Mouse (Mus musculus) myocyte (in vitro differentiated cells): ENCODE measurements around the gene Anapc2. TPM values are rescaled to one million over a fixed set of nuclear protein-coding genes. Genes with fewer than 3 reads are reported as not detected.

Experiments
- H3K27me3 ChIP-seq: one replicate; pipeline ENCODE4 v1.6.1; 2011; ENCODE audit not compliant: control insufficient read depth, insufficient read depth, insufficient read length
- H3K36me3 ChIP-seq: one replicate; pipeline ENCODE4 v1.6.1; 2011; ENCODE audit not compliant: control insufficient read depth, insufficient read depth
- H3K4me2 ChIP-seq: one replicate; pipeline ENCODE4 v1.6.1; 2011; ENCODE audit warnings: low read depth, control low read depth
- H3K4me3 ChIP-seq: one replicate; pipeline ENCODE4 v1.5.1; 2011; ENCODE audit warnings: mild to moderate bottlenecking, control low read depth, moderate library complexity
- H3K79me2 ChIP-seq: one replicate; pipeline ENCODE4 v1.6.1; 2011; ENCODE audit not compliant: control insufficient read depth, insufficient read depth
- H3ac ChIP-seq: one replicate; pipeline ENCODE4 v1.6.1; 2011; ENCODE audit not compliant: control insufficient read depth, insufficient read length
- CEBPB ChIP-seq: IDR thresholded peaks from 2 replicates; pipeline ENCODE4 v1.6.1; 2011; ENCODE audit warnings: mild to moderate bottlenecking, moderate library complexity; ENCODE audit not compliant: poor library complexity, insufficient read depth, severe bottlenecking
- E2F4 ChIP-seq: IDR thresholded peaks from one replicate; pipeline ENCODE4 v1.6.1; 2011; ENCODE audit warnings: mild to moderate bottlenecking, control low read depth, moderate library complexity; ENCODE audit not compliant: insufficient read depth
- MAX ChIP-seq: IDR thresholded peaks from one replicate; pipeline ENCODE4 v1.6.1; 2011; ENCODE audit warnings: low read depth, mild to moderate bottlenecking, control low read depth
- MYOD1 ChIP-seq, 3 experiments: IDR thresholded peaks; one replicate each; pipeline ENCODE4 v1.6.1; 2011; ENCODE audit warnings: control low read depth in 2 of 3, low read depth in 2 of 3, mild to moderate bottlenecking in 2 of 3, moderate library complexity in 1 of 3; ENCODE audit not compliant: insufficient read length in 2 of 3, control insufficient read depth in 1 of 3
- MYOG ChIP-seq, 3 experiments: IDR thresholded peaks; one replicate each; pipeline ENCODE4 v1.6.1; 2011; ENCODE audit warnings: control low read depth in 2 of 3, low read depth in 2 of 3, mild to moderate bottlenecking in 2 of 3; ENCODE audit not compliant: insufficient read length in 2 of 3, control insufficient read depth in 1 of 3, insufficient read depth in 1 of 3
- POLR2A ChIP-seq: IDR thresholded peaks from one replicate; pipeline ENCODE4 v1.6.1; 2011; ENCODE audit warnings: low read depth, mild to moderate bottlenecking, control low read depth, moderate library complexity; ENCODE audit not compliant: insufficient read length
- POLR2AphosphoS2 ChIP-seq: IDR thresholded peaks from one replicate; pipeline ENCODE4 v1.6.1; 2011; ENCODE audit warnings: low read depth, control low read depth; ENCODE audit not compliant: insufficient read length
- REST ChIP-seq: IDR thresholded peaks from one replicate; pipeline ENCODE4 v1.6.1; 2011; ENCODE audit warnings: mild to moderate bottlenecking, control low read depth, moderate library complexity; ENCODE audit not compliant: insufficient read depth, insufficient read length
- SRF ChIP-seq: IDR thresholded peaks from one replicate; pipeline ENCODE4 v1.6.1; 2011; ENCODE audit warnings: low read depth; ENCODE audit not compliant: control insufficient read depth, insufficient read length
- TCF12 ChIP-seq: IDR thresholded peaks from one replicate; pipeline ENCODE4 v1.6.1; 2011; ENCODE audit warnings: mild to moderate bottlenecking, control low read depth; ENCODE audit not compliant: poor library complexity, insufficient read depth, severe bottlenecking
- TCF3 ChIP-seq: IDR thresholded peaks from one replicate; pipeline ENCODE4 v1.6.1; 2011; ENCODE audit warnings: low read depth, control low read depth; ENCODE audit not compliant: insufficient read length
- USF1 ChIP-seq: IDR thresholded peaks from one replicate; pipeline ENCODE4 v1.6.1; 2011; ENCODE audit warnings: low read depth, mild to moderate bottlenecking, control low read depth, moderate library complexity
- polyA plus RNA-seq: library from polyadenylated mRNA; unstranded; fragments of >200 nt; fragmentation: generic; extraction: Trizol; gene quantifications from one replicate; pipeline ENCODE4 v1.2.1, GENCODE M21; 2012; ENCODE audit warnings: missing spikeins

Anapc2 gene
- polyA plus RNA-seq, 1 experiment = 97.9 TPM

DNA sequence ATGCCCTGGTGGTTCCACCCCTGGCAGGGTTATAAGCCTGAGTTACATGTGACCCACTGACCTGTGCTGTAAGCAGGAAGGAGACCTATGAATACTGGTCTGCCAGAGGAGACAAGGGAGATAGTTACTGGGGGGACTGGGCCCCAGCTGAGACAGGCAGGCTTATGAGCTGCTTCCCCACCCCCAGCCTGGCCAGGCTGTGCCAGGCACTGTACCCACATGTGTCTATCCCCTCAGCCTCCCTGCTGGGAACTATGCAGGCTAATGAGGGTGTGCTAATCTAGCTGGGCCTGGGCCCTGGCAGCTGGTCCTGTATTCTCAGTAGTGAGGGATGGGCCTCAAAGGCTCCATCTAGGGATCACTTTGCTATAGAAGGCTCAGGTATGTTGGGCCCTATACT lies 5.0 kb upstream of the Anapc2 start:
- Histone ChIP-seq H3K4me2 (peak overlapping the region; percentile 21), H3ac (no peak overlapping the region), H3K36me3 (no peaks in the 10 kb centered on the region), H3K27me3 (no peaks in the 10 kb centered on the region), H3K79me2 (peaks cover 18% of the 10 kb centered on the region), H3K4me3 (peak overlapping the region; percentile 28)
- TF ChIP-seq E2F4 (no peak), MYOD1 (IDR thresholded peaks at IDR 0.05; ENCODE audit: control insufficient read depth in 1 of 3, insufficient read length in 2 of 3, low read depth in 2 of 3) (peak in 1 of 3 experiments; percentile 42), MYOG (IDR thresholded peaks at IDR 0.05; ENCODE audit: control insufficient read depth in 1 of 3, insufficient read depth in 1 of 3, insufficient read length in 2 of 3, low read depth in 2 of 3) (peak in 1 of 3 experiments; percentile 60), TCF3 (no peak)

GRCm38 (mm10) chr2:25267746-25268309 lies 4.5 kb upstream of the Anapc2 start:
- Histone ChIP-seq H3ac (no peak overlapping the region), H3K4me2 (peak overlapping the region; percentile 5), H3K79me2 (peaks cover 23% of the 10 kb centered on the region), H3K4me3 (no peak overlapping the region), H3K36me3 (no peaks in the 10 kb centered on the region), H3K27me3 (no peaks in the 10 kb centered on the region)
- no peak for TF ChIP-seq CEBPB
- no peak for TF ChIP-seq TCF3
- TF ChIP-seq E2F4 = no peak
- TF ChIP-seq POLR2AphosphoS2 = no peak
- no peak for TF ChIP-seq SRF
- no peak for TF ChIP-seq USF1
- no peak for TF ChIP-seq MYOG (IDR thresholded peaks at IDR 0.05; ENCODE audit: control insufficient read depth in 1 of 3, insufficient read depth in 1 of 3, insufficient read length in 2 of 3, low read depth in 2 of 3)
- TF ChIP-seq POLR2A = no peak
- no peak for TF ChIP-seq REST
- no peak for TF ChIP-seq MYOD1 (IDR thresholded peaks at IDR 0.05; ENCODE audit: control insufficient read depth in 1 of 3, insufficient read length in 2 of 3, low read depth in 2 of 3)
- TF ChIP-seq TCF12 = no peak
- no peak for TF ChIP-seq MAX

- H3K36me3 ChIP-seq = peaks cover 12% of the 10 kb centered on the region
- H3K4me3 ChIP-seq = peak overlapping the region; percentile 90
- no peak for TF ChIP-seq POLR2A
- TF ChIP-seq E2F4 = no peak
- TF ChIP-seq CEBPB = no peak
- TF ChIP-seq MYOG (IDR thresholded peaks at IDR 0.05; ENCODE audit: control insufficient read depth in 1 of 3, insufficient read depth in 1 of 3, insufficient read length in 2 of 3, low read depth in 2 of 3) = no peak
- peak overlapping the region; percentile 81 for H3K4me2 ChIP-seq
- H3K27me3 ChIP-seq = no peaks in the 10 kb centered on the region
- peaks cover 45% of the 10 kb centered on the region for H3K79me2 ChIP-seq
- H3ac ChIP-seq = peak overlapping the region; percentile 52
Measured at GRCm38 (mm10) chr2:25272515-25272914, 237 bp downstream of the Anapc2 start.

DNA sequence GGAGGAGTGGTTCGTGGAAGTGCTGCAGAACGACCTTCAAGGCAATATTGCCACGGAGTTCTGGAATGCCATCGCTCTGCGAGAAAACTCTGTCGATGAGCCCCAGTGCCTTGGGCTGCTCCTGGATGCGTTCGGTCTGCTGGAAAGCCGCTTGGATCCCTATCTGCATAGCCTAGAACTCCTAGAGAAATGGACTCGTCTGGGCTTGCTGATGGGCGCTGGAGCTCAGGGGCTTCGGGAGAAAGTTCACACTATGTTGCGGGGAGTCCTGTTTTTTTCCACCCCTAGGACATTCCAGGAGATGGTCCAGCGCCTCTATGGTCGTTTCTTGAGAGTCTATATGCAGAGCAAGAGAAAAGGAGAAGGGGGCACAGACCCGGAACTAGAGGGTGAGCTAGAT lies 732 bp downstream of the Anapc2 start:
- peak overlapping the region; percentile 52 for H3ac ChIP-seq
- TF ChIP-seq TCF3 = no peak
- TF ChIP-seq E2F4 = no peak
- TF ChIP-seq POLR2AphosphoS2 = no peak
- TF ChIP-seq SRF = no peak
- TF ChIP-seq REST = no peak
- TF ChIP-seq CEBPB = no peak
- TF ChIP-seq POLR2A = no peak
- no peak for TF ChIP-seq MAX
- no peak for TF ChIP-seq USF1
- TF ChIP-seq MYOG (IDR thresholded peaks at IDR 0.05; ENCODE audit: control insufficient read depth in 1 of 3, insufficient read depth in 1 of 3, insufficient read length in 2 of 3, low read depth in 2 of 3) = no peak
- no peak for TF ChIP-seq MYOD1 (IDR thresholded peaks at IDR 0.05; ENCODE audit: control insufficient read depth in 1 of 3, insufficient read length in 2 of 3, low read depth in 2 of 3)
- TF ChIP-seq TCF12 = no peak
- H3K4me3 ChIP-seq = peak overlapping the region; percentile 90
- peaks cover 17% of the 10 kb centered on the region for H3K36me3 ChIP-seq
- H3K27me3 ChIP-seq = no peaks in the 10 kb centered on the region
- peak overlapping the region; percentile 81 for H3K4me2 ChIP-seq
- peaks cover 45% of the 10 kb centered on the region for H3K79me2 ChIP-seq

DNA sequence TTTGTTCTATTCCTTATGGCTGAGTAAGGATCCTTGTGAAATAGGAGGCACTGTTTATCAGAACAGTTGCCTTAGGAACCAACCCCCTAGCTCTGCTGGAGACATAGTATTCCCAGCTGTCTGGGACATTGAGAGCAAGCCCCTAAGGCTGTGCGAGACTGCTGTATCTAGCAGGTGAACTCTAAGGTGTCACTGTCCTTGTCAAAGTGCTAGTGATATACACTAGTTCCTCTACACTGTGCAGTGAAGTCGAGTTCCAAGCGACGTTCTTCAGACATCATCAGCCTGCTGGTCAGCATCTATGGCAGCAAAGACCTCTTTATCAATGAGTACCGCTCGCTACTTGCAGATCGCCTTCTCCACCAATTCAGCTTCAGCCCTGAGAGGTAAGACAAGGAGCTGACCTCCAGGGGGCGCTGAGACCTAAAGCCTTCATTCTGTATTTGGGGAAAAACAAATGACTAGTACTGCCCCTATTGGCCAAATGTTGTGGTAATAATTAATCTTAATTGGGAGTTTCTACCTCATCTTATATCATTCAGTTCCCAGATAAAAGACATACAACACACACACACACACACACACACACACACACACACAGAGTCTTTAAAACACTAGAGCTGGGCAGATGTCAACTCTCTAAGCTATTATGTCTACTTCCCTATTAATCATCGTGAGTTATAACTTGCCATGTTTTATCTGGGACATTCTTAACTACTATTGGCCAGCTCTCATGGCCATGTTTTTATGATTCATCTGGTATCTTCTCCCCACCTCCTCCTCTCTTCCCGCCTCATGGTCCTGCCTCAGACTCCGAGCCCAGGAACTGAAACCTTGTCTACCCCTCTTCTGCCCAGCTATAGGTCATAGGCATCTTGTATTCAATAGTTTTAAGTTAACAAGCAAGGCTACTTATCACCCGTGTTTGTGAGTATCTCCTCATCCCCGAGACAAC lies 6.9 kb downstream of the Anapc2 start:
- no peak overlapping the region for H3ac ChIP-seq
- peaks cover 8% of the 10 kb centered on the region for H3K79me2 ChIP-seq
- H3K4me3 ChIP-seq = no peak overlapping the region
- peaks cover 47% of the 10 kb centered on the region for H3K36me3 ChIP-seq
- TF ChIP-seq MYOG (IDR thresholded peaks at IDR 0.05; ENCODE audit: control insufficient read depth in 1 of 3, insufficient read depth in 1 of 3, insufficient read length in 2 of 3, low read depth in 2 of 3) (no peak), E2F4 (no peak), POLR2AphosphoS2 (no peak), USF1 (no peak)
- no peak overlapping the region for H3K4me2 ChIP-seq
- no peaks in the 10 kb centered on the region for H3K27me3 ChIP-seq
